Mouse (Mus musculus) CH12.LX (cell line): ENCODE data around the gene Magi2. TPM values are rescaled to one million over a fixed set of nuclear protein-coding genes. Genes with fewer than 3 reads are reported as not detected.

ENCODE experiments used
- DNase-seq: peaks from one replicate; pipeline ENCODE4 v3.0.0-alpha.2; 2013; ENCODE audit errors: extremely low read depth
- H3K27ac ChIP-seq: 2 replicates; pipeline ENCODE4 v1.5.1; 2012; ENCODE audit warnings: low read depth, mild to moderate bottlenecking, control low read depth, moderate library complexity; ENCODE audit not compliant: insufficient read depth
- H3K27me3 ChIP-seq: replicated peaks from 2 replicates; pipeline ENCODE3; 2012; ENCODE audit warnings: inconsistent platforms
- H3K36me3 ChIP-seq, 2 experiments: replicated peaks in 1 of 2; 2 replicates each; pipeline versions ENCODE3 to v1.6.1; 2012; ENCODE audit warnings: inconsistent platforms in 1 of 2, low read length in 1 of 2, mild to moderate bottlenecking in 1 of 2, mixed read lengths in 1 of 2, moderate library complexity in 1 of 2; ENCODE audit not compliant: control insufficient read depth in 1 of 2, insufficient read depth in 1 of 2
- H3K4me1 ChIP-seq, 2 experiments: 2 replicates each; pipeline ENCODE4 v1.6.1; 2012; ENCODE audit warnings: inconsistent platforms in 1 of 2, moderate library complexity in 1 of 2; ENCODE audit not compliant: insufficient read depth in 2 of 2, control insufficient read depth in 1 of 2
- H3K4me2 ChIP-seq: 2 replicates; pipeline ENCODE4 v1.6.1; 2012; ENCODE audit warnings: low read depth, mild to moderate bottlenecking, control low read depth; ENCODE audit not compliant: poor library complexity, insufficient read depth, severe bottlenecking
- H3K4me3 ChIP-seq, 3 experiments: fragments of 150-350 bp in 1 of 3; sonication (generic) in 1 of 3; replicated peaks in 1 of 3; 2 replicates each; pipeline versions ENCODE3 to v1.5.1; 2011 to 2012; ENCODE audit warnings: low read depth in 2 of 3, low read length in 2 of 3, mild to moderate bottlenecking in 2 of 3, moderate library complexity in 2 of 3, control low read depth in 1 of 3, improper control_type of control experiment in 1 of 3, inconsistent platforms in 1 of 3, mixed read lengths in 1 of 3; ENCODE audit not compliant: poor library complexity in 1 of 3
- H3K79me2 ChIP-seq: replicated peaks from 2 replicates; pipeline ENCODE4 v1.6.1; 2012; ENCODE audit warnings: mild to moderate bottlenecking, moderate library complexity; ENCODE audit not compliant: control insufficient read depth, poor library complexity, insufficient read depth, severe bottlenecking; ENCODE audit errors: extremely low read depth
- H3K9ac ChIP-seq: 2 replicates; pipeline ENCODE4 v1.6.1; 2012; ENCODE audit warnings: low read depth, mild to moderate bottlenecking, control low read depth, moderate library complexity; ENCODE audit not compliant: insufficient read depth
- H3K9me3 ChIP-seq: replicated peaks from 2 replicates; pipeline ENCODE3; 2012; ENCODE audit warnings: low read length, inconsistent platforms, mixed read lengths
- CHD1 ChIP-seq: IDR thresholded peaks from 2 replicates; pipeline ENCODE4 v1.6.1; 2012; ENCODE audit warnings: low read depth, low read length, improper control_type of control experiment, inconsistent platforms
- ETS1 ChIP-seq: conservative IDR thresholded peaks from 2 replicates; pipeline ENCODE4 v1.6.1; 2012; ENCODE audit warnings: low read depth, mild to moderate bottlenecking, inconsistent platforms, low read length, improper control_type of control experiment, moderate library complexity
- GABPA ChIP-seq: IDR thresholded peaks from 2 replicates; pipeline ENCODE4 v1.6.1; 2012; ENCODE audit warnings: low read depth, low read length, improper control_type of control experiment, inconsistent platforms; ENCODE audit not compliant: insufficient replicate concordance
- IRF4 ChIP-seq: IDR thresholded peaks from 2 replicates; pipeline ENCODE4 v1.6.1; 2014; ENCODE audit warnings: low read depth, mild to moderate bottlenecking, inconsistent platforms, low read length, improper control_type of control experiment
- JUN ChIP-seq: IDR thresholded peaks from 2 replicates; pipeline ENCODE4 v1.6.1; 2011; ENCODE audit warnings: low read depth, mild to moderate bottlenecking, low read length, improper control_type of control experiment, moderate library complexity; ENCODE audit not compliant: insufficient read depth
- JUND ChIP-seq: conservative IDR thresholded peaks from 2 replicates; pipeline ENCODE4 v1.6.1; 2011; ENCODE audit warnings: low read depth, low read length, improper control_type of control experiment
- KAT2A ChIP-seq: IDR thresholded peaks from 2 replicates; pipeline ENCODE4 v1.6.1; 2012; ENCODE audit warnings: low read length, improper control_type of control experiment, inconsistent platforms; ENCODE audit not compliant: insufficient replicate concordance
- MEF2A ChIP-seq: IDR thresholded peaks from 2 replicates; pipeline ENCODE4 v1.6.1; 2014; ENCODE audit warnings: low read depth, mild to moderate bottlenecking, inconsistent platforms, low read length, improper control_type of control experiment, borderline replicate concordance
- MYC ChIP-seq: IDR thresholded peaks from 2 replicates; pipeline ENCODE4 v1.6.1; 2011; ENCODE audit warnings: low read depth, mild to moderate bottlenecking, improper control_type of control experiment, low read length
- NELFE ChIP-seq: IDR thresholded peaks from 2 replicates; pipeline ENCODE4 v1.6.1; 2011; ENCODE audit warnings: low read depth, low read length, improper control_type of control experiment
- NRF1 ChIP-seq: IDR thresholded peaks from 2 replicates; pipeline ENCODE4 v1.6.1; 2014; ENCODE audit warnings: low read depth, mild to moderate bottlenecking, inconsistent platforms, low read length, improper control_type of control experiment, moderate library complexity
- PAX5 ChIP-seq: IDR thresholded peaks from 2 replicates; pipeline ENCODE4 v1.6.1; 2012; ENCODE audit warnings: low read length, inconsistent platforms, mixed read lengths
- RCOR1 ChIP-seq: conservative IDR thresholded peaks from 2 replicates; pipeline ENCODE4 v1.6.1; 2012; ENCODE audit warnings: low read depth, mild to moderate bottlenecking, inconsistent platforms, low read length, improper control_type of control experiment
- SIN3A ChIP-seq: IDR thresholded peaks from 2 replicates; pipeline ENCODE4 v1.6.1; 2012; ENCODE audit warnings: low read length, improper control_type of control experiment, inconsistent platforms
- SMC3 ChIP-seq: IDR thresholded peaks from 2 replicates; pipeline ENCODE4 v1.6.1; 2011; ENCODE audit warnings: low read depth, low read length, improper control_type of control experiment
- UBTF ChIP-seq: IDR thresholded peaks from 2 replicates; pipeline ENCODE4 v1.6.1; 2012; ENCODE audit warnings: low read depth, mild to moderate bottlenecking, inconsistent platforms, low read length, improper control_type of control experiment, moderate library complexity
- ZC3H11A ChIP-seq: IDR thresholded peaks from 2 replicates; pipeline ENCODE4 v1.6.1; 2012; ENCODE audit warnings: low read depth, mild to moderate bottlenecking, inconsistent platforms, low read length, improper control_type of control experiment
- dilution Hi-C: fragments of 300-500 bp; cut with MboI; formaldehyde crosslinking; loops from 2 replicates; pipeline ENCODE4 v1.14.3; 2020; ENCODE audit warnings: low sequenced_read_pairs; ENCODE audit not compliant: extremely low pct_unique_long_range_greater_than_20kb, extremely low pct_ligation_motif_present
- in situ Hi-C: fragments of 300-500 bp; cut with MboI; formaldehyde crosslinking; loops from 3 replicates; pipeline ENCODE4 v1.14.3; 2019; ENCODE audit warnings: low sequenced_read_pairs, low pct_ligation_motif_present, low pct_unique_long_range_greater_than_20kb, mixed read lengths
- polyA plus RNA-seq: library from polyadenylated mRNA; unstranded; fragments of >175 nt; gene quantifications from 2 replicates; pipeline ENCODE4 v1.2.1, GENCODE M21; 2012; ENCODE audit warnings: low read depth; ENCODE audit not compliant: insufficient read length
- total RNA-seq, 2 experiments: library from RNA; depleted of rRNA; stranded (reverse); fragments of 300-350 nt in 1 of 2; fragments of >200 nt in 1 of 2; gene quantifications; 2 replicates each; pipeline ENCODE4 v1.2.3; 2012 to 2014

Magi2 gene
- total and polyA plus RNA-seq, 3 experiments, result 0.37 to 0.63 (median 0.42) TPM

DNA sequence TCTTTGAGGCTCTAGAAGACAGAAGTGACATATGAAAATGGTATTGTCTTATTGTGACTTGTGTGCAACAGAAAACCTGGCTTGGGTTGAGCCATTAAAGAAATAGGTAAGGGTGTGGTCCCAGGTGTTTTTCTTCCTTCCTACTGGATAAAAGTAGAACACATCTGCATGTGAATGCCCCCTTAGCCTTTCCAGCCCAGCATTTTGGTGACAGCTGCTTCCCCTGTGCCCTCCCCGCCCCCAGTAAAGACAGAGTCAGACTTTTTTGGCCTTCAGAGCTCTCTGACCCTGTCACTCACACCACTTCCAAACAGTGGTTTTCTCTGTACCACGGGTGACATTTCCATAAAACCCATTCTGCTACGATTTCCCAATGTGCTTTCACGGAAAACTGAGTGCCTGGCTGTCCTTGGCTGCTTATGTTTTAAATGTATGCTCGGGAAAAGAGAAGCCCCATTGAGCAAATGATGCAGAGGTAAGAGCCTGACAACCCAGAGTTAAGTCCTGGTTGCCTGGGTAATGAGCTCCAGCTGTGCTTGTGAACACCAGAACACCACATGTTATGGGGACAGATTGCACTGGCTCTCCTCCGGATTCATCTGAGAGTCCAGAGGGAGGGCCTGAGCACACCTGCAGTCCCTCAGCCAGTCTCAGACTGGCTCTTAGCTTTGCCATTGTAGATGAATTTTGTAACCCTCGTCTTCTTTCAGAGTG is 1377.1 kb downstream of the Magi2 start:
- Histone ChIP-seq H3K4me3 (no peak overlapping the region), H3K36me3 (no peaks in the 10 kb centered on the region), H3K9ac (no peak overlapping the region), H3K4me2 (no peak overlapping the region), H3K27ac (no peak overlapping the region), H3K27me3 (no peaks in the 10 kb centered on the region), H3K4me1 (peaks cover 0 to 18% of the 10 kb centered on the region in 2 experiments; a peak in 2 of 4 replicates), H3K9me3 (no peaks in the 10 kb centered on the region), H3K79me2 (no peaks in the 10 kb centered on the region)
- dilution Hi-C loops (no loop called here), in situ Hi-C loops (no loop called here)
- DNase-seq, result no peak
- TF ChIP-seq ETS1, result no peak
- TF ChIP-seq SMC3, result no peak
- no peak for TF ChIP-seq PAX5

DNA sequence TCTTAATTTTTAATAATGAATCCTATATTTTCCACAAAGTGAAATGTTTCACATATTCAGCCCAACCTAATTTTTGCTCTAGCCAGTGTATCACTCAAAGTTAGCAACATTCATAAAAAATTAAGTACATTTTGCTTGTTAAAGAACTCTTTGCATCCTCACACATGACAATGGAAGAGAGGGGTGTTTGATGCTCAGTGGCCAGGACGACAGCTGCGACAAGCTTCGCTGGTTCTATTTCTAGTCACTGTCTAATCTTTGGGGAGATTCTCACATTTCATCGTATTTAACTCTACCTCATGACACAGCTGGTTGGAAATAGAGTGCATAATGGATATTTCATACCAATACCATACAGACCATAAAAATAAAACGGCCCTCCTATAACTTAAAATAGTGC is 1379.7 kb downstream of the Magi2 start:
- H3K27ac ChIP-seq, result no peak overlapping the region
- no peaks in the 10 kb centered on the region for H3K79me2 ChIP-seq
- no peaks in the 10 kb centered on the region for H3K9me3 ChIP-seq
- no peaks in the 10 kb centered on the region for H3K27me3 ChIP-seq
- no peak for TF ChIP-seq JUND
- TF ChIP-seq GABPA, result no peak
- no peak for TF ChIP-seq MYC
- TF ChIP-seq IRF4, result no peak
- no peak for TF ChIP-seq SMC3
- TF ChIP-seq JUN, result no peak
- TF ChIP-seq MEF2A, result no peak
- no peak for TF ChIP-seq SIN3A
- TF ChIP-seq KAT2A, result no peak
- no peak for TF ChIP-seq NELFE
- no peak for TF ChIP-seq UBTF
- TF ChIP-seq RCOR1, result no peak
- TF ChIP-seq CHD1, result no peak
- TF ChIP-seq ZC3H11A, result no peak
- TF ChIP-seq NRF1, result no peak
- no peak for DNase-seq
- H3K4me2 ChIP-seq, result no peak overlapping the region
- in situ Hi-C loops (no loop called here), dilution Hi-C loops (no loop called here)
- H3K36me3 ChIP-seq, result no peaks in the 10 kb centered on the region
- no peak overlapping the region for H3K9ac ChIP-seq
- H3K4me3 ChIP-seq, result no peak overlapping the region
- peaks cover 0 to 18% of the 10 kb centered on the region in 2 experiments; a peak in 2 of 4 replicates for H3K4me1 ChIP-seq
